Mouse (Mus musculus) C2C12 (cell line): ENCODE data around the gene Psmb8. TPM values are rescaled to one million over a fixed set of nuclear protein-coding genes. Genes with fewer than 3 reads are reported as not detected.

Experiments used
- H3K27me3 ChIP-seq: one replicate; pipeline ENCODE4 v1.6.1; 2011; ENCODE audit not compliant: control insufficient read depth, insufficient read depth, insufficient read length
- H3K36me3 ChIP-seq: one replicate; pipeline ENCODE4 v1.6.1; 2011; ENCODE audit not compliant: control insufficient read depth, insufficient read depth
- H3K4me3 ChIP-seq: one replicate; pipeline ENCODE4 v1.5.1; 2011; ENCODE audit warnings: mild to moderate bottlenecking, control low read depth; ENCODE audit not compliant: poor library complexity, insufficient read depth, severe bottlenecking
- H3K79me2 ChIP-seq: one replicate; pipeline ENCODE4 v1.6.1; 2011; ENCODE audit not compliant: control insufficient read depth, insufficient read depth
- H3K79me3 ChIP-seq: one replicate; pipeline ENCODE4 v1.6.1; 2011; ENCODE audit warnings: low read depth, control low read depth
- H3ac ChIP-seq: one replicate; pipeline ENCODE3; 2011; ENCODE audit warnings: low read depth; ENCODE audit not compliant: control insufficient read depth, insufficient read length
- CEBPB ChIP-seq: IDR thresholded peaks from one replicate; pipeline ENCODE4 v1.6.1; 2011; ENCODE audit warnings: low read depth, mild to moderate bottlenecking, control low read depth, moderate library complexity
- CTCF ChIP-seq: IDR thresholded peaks from one replicate; pipeline ENCODE4 v1.5.1; 2011; ENCODE audit not compliant: control insufficient read depth, insufficient read depth, insufficient read length
- FOSL1 ChIP-seq: IDR thresholded peaks from one replicate; pipeline ENCODE4 v1.8.0; 2011; ENCODE audit warnings: mild to moderate bottlenecking, low read length; ENCODE audit not compliant: poor library complexity, insufficient read depth, severe bottlenecking
- MAX ChIP-seq: IDR thresholded peaks from one replicate; pipeline ENCODE4 v1.6.1; 2011; ENCODE audit warnings: mild to moderate bottlenecking, control low read depth
- MYOD1 ChIP-seq: IDR thresholded peaks from one replicate; pipeline ENCODE4 v1.6.1; 2011; ENCODE audit warnings: low read depth; ENCODE audit not compliant: control insufficient read depth, insufficient read length
- MYOG ChIP-seq: IDR thresholded peaks from one replicate; pipeline ENCODE4 v1.6.1; 2011; ENCODE audit not compliant: control insufficient read depth, insufficient read length; ENCODE audit errors: extremely low read depth
- USF1 ChIP-seq: IDR thresholded peaks from one replicate; pipeline ENCODE4 v1.6.1; 2011; ENCODE audit warnings: low read depth, mild to moderate bottlenecking, control low read depth, moderate library complexity
- polyA plus RNA-seq: library from polyadenylated mRNA; unstranded; fragments of >200 nt; fragmentation: generic; extraction: Trizol; gene quantifications from one replicate; pipeline ENCODE4 v1.2.1, GENCODE M21; 2012; ENCODE audit warnings: missing spikeins

Gene Psmb8
- polyA plus RNA-seq, 1 experiment: 0.05 TPM

GRCm38 (mm10) chr17:34205746-34206176, 8.2 kb downstream of the Psmb8 start:
- TF ChIP-seq CEBPB (no peak), FOSL1 (no peak), USF1 (no peak), MYOG (no peak), CTCF (no peak), MAX (no peak), MYOD1 (no peak)
- no peaks in the 10 kb centered on the region for H3K79me2 ChIP-seq

GRCm38 (mm10) chr17:34206731-34207130, 9.2 kb downstream of the Psmb8 start:
- TF ChIP-seq MAX (no peak), CEBPB (no peak), MYOG (no peak), USF1 (no peak), MYOD1 (no peak), FOSL1 (no peak)
- Histone ChIP-seq H3K79me2 (no peaks in the 10 kb centered on the region), H3K36me3 (no peaks in the 10 kb centered on the region), H3K4me3 (no peak overlapping the region), H3ac (no peak overlapping the region), H3K79me3 (no peaks in the 10 kb centered on the region), H3K27me3 (peaks cover 10% of the 10 kb centered on the region)

More at GRCm38 (mm10) chr17:34205746-34206176, 8.2 kb downstream of the Psmb8 start:
- Histone ChIP-seq H3K4me3 (no peak overlapping the region), H3K27me3 (peaks cover 10% of the 10 kb centered on the region), H3K79me3 (no peaks in the 10 kb centered on the region), H3K36me3 (no peaks in the 10 kb centered on the region), H3ac (no peak overlapping the region)

DNA sequence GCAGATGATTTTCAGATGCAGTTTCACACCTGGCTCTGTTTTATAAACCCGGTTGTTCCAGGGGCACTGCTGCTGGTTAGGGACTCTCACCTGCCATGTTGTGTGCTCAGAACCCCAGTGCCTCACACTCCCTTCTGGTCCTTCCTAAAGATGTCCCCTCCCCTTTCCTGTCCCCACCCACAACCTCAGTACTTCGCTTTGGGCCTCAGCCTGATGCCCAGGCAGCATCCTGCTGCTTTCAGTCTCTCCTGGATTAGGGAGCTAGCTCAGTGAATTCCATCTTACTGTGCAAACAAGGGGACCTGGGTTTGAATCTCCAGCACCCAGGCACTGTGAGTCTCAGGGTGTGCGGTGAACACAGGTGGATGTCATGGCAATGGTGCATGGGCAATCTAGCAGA, 9.9 kb downstream of the Psmb8 start:
- Histone ChIP-seq H3K27me3 (peaks cover 10% of the 10 kb centered on the region), H3K79me2 (no peaks in the 10 kb centered on the region), H3ac (no peak overlapping the region), H3K4me3 (no peak overlapping the region), H3K36me3 (no peaks in the 10 kb centered on the region), H3K79me3 (no peaks in the 10 kb centered on the region)
- TF ChIP-seq USF1 (no peak), FOSL1 (no peak), MAX (no peak), CTCF (no peak), CEBPB (no peak), MYOD1 (no peak), MYOG (no peak)

GRCm38 (mm10) chr17:34207866-34208265, 10.3 kb downstream of the Psmb8 start:
- Histone ChIP-seq H3K79me2 (no peaks in the 10 kb centered on the region), H3K27me3 (peaks cover 10% of the 10 kb centered on the region), H3K36me3 (no peaks in the 10 kb centered on the region), H3K79me3 (no peaks in the 10 kb centered on the region), H3ac (no peak overlapping the region), H3K4me3 (no peak overlapping the region)
- TF ChIP-seq CEBPB (no peak), FOSL1 (no peak), MYOG (no peak), CTCF (no peak), MAX (no peak), USF1 (no peak), MYOD1 (no peak)

DNA sequence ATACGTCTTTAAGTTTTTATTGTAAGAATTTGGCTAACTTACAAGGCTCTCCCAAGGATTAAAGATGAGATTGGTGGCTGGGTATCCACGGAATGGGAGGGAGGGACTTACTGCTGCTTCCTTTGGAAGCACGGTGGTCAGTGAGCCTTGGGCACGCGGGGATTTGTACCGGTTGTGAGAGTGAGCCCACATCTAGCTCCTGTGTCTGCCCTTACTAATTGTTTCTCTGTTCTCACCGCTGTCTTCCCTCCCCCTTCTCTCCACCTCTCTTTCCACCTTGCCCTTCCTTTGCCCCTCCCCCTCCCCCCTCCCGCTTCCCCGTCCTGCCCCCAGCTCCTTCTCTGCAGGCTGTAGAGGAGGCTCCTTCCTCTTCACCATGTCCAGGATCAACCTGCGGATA, 10.9 kb downstream of the Psmb8 start:
- Histone ChIP-seq H3K79me2 (no peaks in the 10 kb centered on the region), H3K27me3 (peaks cover 11% of the 10 kb centered on the region), H3K36me3 (no peaks in the 10 kb centered on the region), H3K4me3 (no peak overlapping the region), H3ac (no peak overlapping the region), H3K79me3 (no peaks in the 10 kb centered on the region)
- TF ChIP-seq USF1 (no peak), MYOG (no peak), MYOD1 (no peak), CEBPB (no peak), CTCF (no peak), MAX (no peak), FOSL1 (no peak)

- no peaks in the 10 kb centered on the region for H3K79me2 ChIP-seq
- no peak for TF ChIP-seq CEBPB
- H3K4me3 ChIP-seq: no peak overlapping the region
- no peaks in the 10 kb centered on the region for H3K36me3 ChIP-seq
- peaks cover 23% of the 10 kb centered on the region for H3K27me3 ChIP-seq
- no peak overlapping the region for H3ac ChIP-seq
- H3K79me3 ChIP-seq: no peaks in the 10 kb centered on the region
These were observed 12.2 kb downstream of the Psmb8 start for GRCm38 (mm10) chr17:34209680-34210079.
